Mouse (Mus musculus) stomach, postnatal 0 days (tissue): Measurements from ENCODE around the gene Fcer2a. TPM values are rescaled to one million over a fixed set of nuclear protein-coding genes. Genes with fewer than 3 reads are reported as not detected.

Experiments used
- ATAC-seq: fragments of 200-750 bp; cut with Nextera tagmentation; 2 replicates; pipeline ENCODE4 v1.8.0; 2017; ENCODE audit not compliant: low FRiP score, low TSS enrichment
- DNase-seq: peaks from one replicate; pipeline ENCODE4 v3.0.0-alpha.2; 2016; ENCODE audit warnings: low spot score
- H3K27ac ChIP-seq: fragments of 300-500 bp; sonication (generic); replicated peaks from 2 replicates; pipeline ENCODE4 v1.5.1; 2014; ENCODE audit warnings: mild to moderate bottlenecking, control low read depth
- H3K27me3 ChIP-seq: fragments of 300-500 bp; sonication (generic); 2 replicates; pipeline ENCODE4 v1.6.1; 2014; ENCODE audit warnings: low read length; ENCODE audit not compliant: control insufficient read depth, insufficient read depth
- H3K36me3 ChIP-seq: fragments of 300-500 bp; sonication (generic); 2 replicates; pipeline ENCODE4 v1.6.1; 2014; ENCODE audit warnings: low read length, mixed read lengths; ENCODE audit not compliant: control insufficient read depth, insufficient read depth
- H3K4me1 ChIP-seq: fragments of 300-500 bp; sonication (generic); replicated peaks from 2 replicates; pipeline ENCODE4 v1.6.1; 2014; ENCODE audit warnings: antibody characterized with exemption; ENCODE audit not compliant: control insufficient read depth, insufficient read depth
- H3K4me2 ChIP-seq: fragments of 300-500 bp; sonication (generic); replicated peaks from 2 replicates; pipeline ENCODE4 v1.6.1; 2014; ENCODE audit warnings: low read depth, mild to moderate bottlenecking, control low read depth, moderate library complexity
- H3K4me3 ChIP-seq: fragments of 300-500 bp; sonication (generic); 2 replicates; pipeline ENCODE4 v1.5.1; 2014; ENCODE audit warnings: low read depth, low read length, control low read depth
- H3K9ac ChIP-seq: fragments of 300-500 bp; sonication (generic); 2 replicates; pipeline ENCODE4 v1.6.1; 2014; ENCODE audit warnings: mild to moderate bottlenecking, low read length, control low read depth, mixed read lengths
- H3K9me3 ChIP-seq: fragments of 300-500 bp; sonication (generic); 2 replicates; pipeline ENCODE4 v1.6.1; 2016; ENCODE audit warnings: low read length; ENCODE audit not compliant: control insufficient read depth
- CTCF ChIP-seq: IDR thresholded peaks from 2 replicates; pipeline ENCODE4 v1.5.1; 2016; ENCODE audit warnings: antibody characterized with exemption, low read depth, mild to moderate bottlenecking, moderate library complexity
- EP300 ChIP-seq: optimal IDR thresholded peaks from 2 replicates; pipeline ENCODE3; 2016; ENCODE audit warnings: antibody characterized with exemption
- WGBS: fragments of 180-500 bp; shearing (Covaris S2); extraction: QIAGEN DNeasy Blood & Tissue Kit; methylation state at CpG from one replicate; pipeline ENCODE4 v1.1.7; 2014; 5-methylcytosine and 5-hydroxymethylcytosine counted together
- polyA plus RNA-seq: library from polyadenylated mRNA; unstranded; fragments of >200 nt; fragmentation: Nextera tagmentation; extraction: Ambion mirVana; gene quantifications from 2 replicates; pipeline ENCODE4 v1.2.1, GENCODE M21; 2015

The Fcer2a gene
- polyA plus RNA-seq, 1 experiment from 2014 or later = 0.44 TPM

GRCm38 (mm10) chr8:3674671-3675070 is 19.3 kb downstream of the Fcer2a start:
- no peak for ATAC-seq
- 46% methylated on average over 3 of the region's 3 CpGs for WGBS

GRCm38 (mm10) chr8:3671980-3672491 is 21.9 kb downstream of the Fcer2a start, which contains the start of gene Fcor:
TSS of gene Fcor (minus strand) at chr8:3672362.
- TF ChIP-seq EP300 = no peak
- peak; percentile 95 for TF ChIP-seq CTCF
- no peaks in the 10 kb centered on the region for H3K9me3 ChIP-seq
- peak within 1 kb of the TSS; percentile 62 for H3K4me2 ChIP-seq
- ATAC-seq (peak; percentile 84), DNase-seq (peak; percentile 86)
- no peaks in the 10 kb centered on the region for H3K27me3 ChIP-seq
- WGBS = under 1% methylated on average over 23 of the region's 23 CpGs
- no peaks in the 10 kb centered on the region for H3K36me3 ChIP-seq
- peak within 1 kb of the TSS; percentile 53 for H3K9ac ChIP-seq
- H3K4me3 ChIP-seq = peak within 1 kb of the TSS; percentile 50
- H3K27ac ChIP-seq = 0 out of 2 replicates have a peak within 1 kb of the TSS, but pooled peaks have one; percentile 1
- H3K4me1 ChIP-seq = no peaks in the 10 kb centered on the region

More at GRCm38 (mm10) chr8:3674671-3675070, 19.3 kb downstream of the Fcer2a start:
- Histone ChIP-seq H3K4me1 (no peaks in the 10 kb centered on the region), H3K4me2 (no peak overlapping the region), H3K36me3 (peaks cover 3% of the 10 kb centered on the region; the same call in 1 of the 2 replicates), H3K27ac (no peak overlapping the region), H3K9me3 (no peaks in the 10 kb centered on the region), H3K27me3 (no peaks in the 10 kb centered on the region), H3K9ac (no peak overlapping the region), H3K4me3 (no peak overlapping the region)
- no peak for DNase-seq
- TF ChIP-seq EP300 (no peak), CTCF (no peak)

GRCm38 (mm10) chr8:3670388-3670787 is 23.6 kb downstream of the Fcer2a start:
- Histone ChIP-seq H3K36me3 (no peaks in the 10 kb centered on the region), H3K27me3 (no peaks in the 10 kb centered on the region), H3K9ac (no peak overlapping the region), H3K4me3 (no peak overlapping the region), H3K4me2 (no peak overlapping the region), H3K9me3 (no peaks in the 10 kb centered on the region), H3K27ac (no peak overlapping the region), H3K4me1 (no peaks in the 10 kb centered on the region)
- no peak for TF ChIP-seq EP300
- no peak for TF ChIP-seq CTCF
- DNase-seq = no peak
- no peak for ATAC-seq
- 75% methylated on average over 2 of the region's 2 CpGs for WGBS

- no peak for TF ChIP-seq CTCF
- TF ChIP-seq EP300 = no peak
- Histone ChIP-seq H3K4me1 (no peaks in the 10 kb centered on the region), H3K27me3 (no peaks in the 10 kb centered on the region), H3K4me2 (no peak within 1 kb of the TSS), H3K4me3 (no peak within 1 kb of the TSS), H3K36me3 (no peaks in the 10 kb centered on the region), H3K27ac (no peak within 1 kb of the TSS), H3K9ac (no peak within 1 kb of the TSS), H3K9me3 (no peaks in the 10 kb centered on the region)
- ATAC-seq (no peak), DNase-seq (no peak)
- 72% methylated on average over 6 of the region's 6 CpGs for WGBS
Observed at GRCm38 (mm10) chr8:3665507-3665906, 28.5 kb downstream of the Fcer2a start, which contains the start of gene Mcemp1. TSS of gene Mcemp1 (plus strand) at chr8:3665754.

GRCm38 (mm10) chr8:3664405-3664804 is 29.6 kb downstream of the Fcer2a start:
- H3K4me3 ChIP-seq = no peak overlapping the region
- no peaks in the 10 kb centered on the region for H3K36me3 ChIP-seq
- no peaks in the 10 kb centered on the region for H3K27me3 ChIP-seq
- H3K4me1 ChIP-seq = no peaks in the 10 kb centered on the region
- no peak for DNase-seq
- H3K9ac ChIP-seq = no peak overlapping the region
- no peak for ATAC-seq
- no peaks in the 10 kb centered on the region for H3K9me3 ChIP-seq
- H3K27ac ChIP-seq = no peak overlapping the region
- 57% methylated on average over 5 of the region's 5 CpGs for WGBS
- no peak overlapping the region for H3K4me2 ChIP-seq
- TF ChIP-seq EP300 = no peak
- no peak for TF ChIP-seq CTCF

- no peaks in the 10 kb centered on the region for H3K4me1 ChIP-seq
- H3K36me3 ChIP-seq = no peaks in the 10 kb centered on the region
- H3K9ac ChIP-seq = no peak overlapping the region
- DNase-seq (no peak), ATAC-seq (no peak)
- H3K9me3 ChIP-seq = no peaks in the 10 kb centered on the region
- no peak overlapping the region for H3K27ac ChIP-seq
- TF ChIP-seq CTCF (no peak), EP300 (no peak)
- 78% methylated on average over 8 of the region's 8 CpGs for WGBS
- H3K4me3 ChIP-seq = no peak overlapping the region
- H3K27me3 ChIP-seq = no peaks in the 10 kb centered on the region
- no peak overlapping the region for H3K4me2 ChIP-seq
Observed at GRCm38 (mm10) chr8:3660889-3661288, 33.1 kb downstream of the Fcer2a start.
